Mouse (Mus musculus) retina, postnatal 1 day (tissue): ENCODE data around the gene Zfp654.
"Not testable (repeated sequence)": the region's sequence is repeated elsewhere in the genome, so short reads cannot be mapped to it uniquely, and the experiment has no call there.

ENCODE experiments used
- DNase-seq: peaks from one replicate; pipeline ENCODE4 v3.0.0-alpha.2; 2012

Zfp654 gene

DNA sequence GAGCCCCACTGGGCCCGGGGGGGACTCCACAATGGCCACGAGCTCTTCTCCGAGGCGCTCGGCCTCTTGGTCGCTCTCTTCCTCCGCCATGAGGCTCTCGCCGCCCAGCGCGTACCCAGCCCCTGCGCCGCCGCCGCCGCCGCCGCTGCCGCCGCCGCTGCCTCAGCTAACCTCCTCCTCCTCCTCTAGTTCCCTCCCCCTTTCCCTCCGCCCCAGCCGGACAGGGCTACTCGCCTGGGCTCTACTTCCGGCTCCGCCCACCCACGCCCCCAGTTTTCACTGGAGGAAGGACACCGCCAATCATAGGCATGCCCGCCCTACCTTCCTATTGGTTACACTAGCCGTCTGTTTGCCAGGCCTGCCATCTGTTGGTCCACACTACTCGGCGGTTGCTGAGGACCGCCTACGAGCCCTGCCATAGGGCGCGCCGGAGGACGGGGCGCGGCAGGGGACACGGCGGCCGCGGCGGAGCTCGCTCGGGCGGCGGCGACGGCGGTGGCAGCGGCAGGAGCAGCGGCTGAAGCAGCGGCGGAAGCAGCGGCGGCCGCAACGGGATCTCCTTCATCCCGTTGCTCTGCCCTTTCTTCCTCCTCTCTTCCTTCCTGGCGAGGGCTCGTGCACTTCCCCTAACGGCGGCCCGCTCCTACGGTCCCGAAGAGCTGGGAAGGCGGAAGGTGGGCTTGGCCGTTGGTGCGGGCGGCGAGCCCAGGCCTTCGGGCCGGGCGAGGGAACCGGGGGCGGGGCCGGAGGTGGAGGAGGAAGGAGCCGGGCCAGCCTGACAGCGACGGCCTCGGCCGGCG is at the start of gene Zfp654, which contains the start of gene Cggbp1:
TSS of gene Zfp654 (minus strand) at position 90 of the 800 bp plus-strand sequence.
TSS of gene Cggbp1 (plus strand) at position 434 of the 800 bp plus-strand sequence.
- DNase-seq, result peak; percentile 100

GRCm38 (mm10) chr16:64899084-64899483 is 47.6 kb upstream of the Zfp654 start:
- no peak for DNase-seq

- no peak for DNase-seq
These were observed 38.0 kb upstream of the Zfp654 start for GRCm38 (mm10) chr16:64889496-64889895.

DNA sequence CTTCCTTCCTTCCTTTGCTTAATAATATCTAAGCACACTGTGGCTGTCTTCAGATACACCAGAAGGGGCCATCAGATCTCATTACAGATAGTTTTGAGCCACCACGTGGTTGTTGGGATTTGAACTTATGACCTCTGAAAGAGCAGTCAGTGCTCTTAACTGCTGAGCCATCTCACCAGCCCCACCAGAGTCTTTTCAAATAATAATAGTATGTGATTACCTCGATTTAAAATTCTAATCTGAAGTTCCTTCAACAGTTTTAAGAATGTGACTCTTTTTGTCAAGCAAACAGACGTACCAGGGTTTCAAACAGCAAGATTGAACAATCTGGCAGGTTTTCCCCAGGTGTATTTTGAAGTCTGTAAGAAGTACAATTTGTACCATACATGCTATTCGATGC is 34.1 kb upstream of the Zfp654 start:
- DNase-seq, result no peak

DNA sequence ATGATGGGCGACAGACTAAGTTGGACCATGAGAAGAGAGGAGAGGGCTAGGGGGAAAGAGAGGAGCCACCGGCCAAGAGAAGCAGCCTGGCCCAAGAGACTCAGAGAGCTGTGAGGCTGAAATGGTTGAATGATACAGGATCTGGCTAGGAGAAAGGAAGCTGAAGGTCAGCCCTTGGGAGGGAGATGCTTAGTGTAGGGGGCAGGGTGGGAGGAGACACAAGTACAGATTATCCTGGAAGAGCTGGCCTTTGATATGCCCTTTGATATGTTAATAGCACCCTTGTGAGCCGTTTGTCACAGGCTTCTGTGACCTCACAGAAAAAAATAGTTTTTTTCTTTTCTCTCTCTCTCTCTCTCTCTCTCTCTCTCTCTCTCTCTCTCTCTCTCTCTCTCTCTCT is 33.7 kb upstream of the Zfp654 start:
- no peak for DNase-seq

GRCm38 (mm10) chr16:64884420-64884838 is 33.0 kb upstream of the Zfp654 start:
- DNase-seq, result peak; percentile 46

- DNase-seq, result no peak
These were observed 32.4 kb upstream of the Zfp654 start for GRCm38 (mm10) chr16:64883896-64884295.

GRCm38 (mm10) chr16:64881442-64881841 is 30.0 kb upstream of the Zfp654 start:
- DNase-seq, result no peak

- no peak for DNase-seq
These were observed 29.5 kb upstream of the Zfp654 start for GRCm38 (mm10) chr16:64880986-64881385.

DNA sequence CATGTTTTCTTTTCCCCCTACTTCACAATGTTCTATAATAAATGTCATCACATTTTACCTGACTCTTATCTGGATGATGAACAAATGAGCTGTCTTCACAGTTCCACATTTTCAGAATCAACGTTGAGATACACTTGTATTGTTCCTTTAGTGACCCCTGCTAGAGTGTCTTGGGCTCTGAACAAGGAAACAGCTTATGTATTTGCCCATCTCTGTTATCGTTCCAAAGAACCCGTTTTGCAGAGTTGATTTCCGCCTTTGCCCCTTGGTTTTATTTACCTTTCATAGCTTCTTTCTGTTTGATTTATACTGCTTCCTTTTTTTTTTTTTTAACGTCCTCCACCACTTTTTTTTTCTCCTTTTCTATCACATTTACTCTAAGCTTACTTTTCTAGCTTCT is 28.3 kb upstream of the Zfp654 start:
- DNase-seq, result no peak

GRCm38 (mm10) chr16:64878611-64879132 is 27.2 kb upstream of the Zfp654 start:
- no peak for DNase-seq

DNA sequence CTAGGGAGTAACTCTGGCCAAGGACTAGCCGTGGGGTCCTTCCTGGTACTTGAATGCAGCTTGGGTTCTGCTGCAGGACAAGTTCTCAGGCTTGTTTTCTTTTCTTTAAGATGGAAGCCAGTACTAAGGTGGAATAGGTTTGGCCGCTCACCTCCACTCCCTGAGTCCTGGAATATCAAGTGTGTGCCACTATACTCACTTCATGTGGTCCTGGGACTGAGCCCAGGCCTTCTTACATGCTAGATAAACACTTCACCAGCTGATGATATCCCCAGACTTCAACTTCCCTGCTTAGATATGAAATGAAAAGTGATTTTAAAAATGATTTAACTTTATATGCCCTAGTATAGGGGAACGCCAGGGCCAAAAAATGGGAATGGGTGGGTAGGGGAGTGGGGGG is 25.9 kb upstream of the Zfp654 start:
- no peak for DNase-seq

DNA sequence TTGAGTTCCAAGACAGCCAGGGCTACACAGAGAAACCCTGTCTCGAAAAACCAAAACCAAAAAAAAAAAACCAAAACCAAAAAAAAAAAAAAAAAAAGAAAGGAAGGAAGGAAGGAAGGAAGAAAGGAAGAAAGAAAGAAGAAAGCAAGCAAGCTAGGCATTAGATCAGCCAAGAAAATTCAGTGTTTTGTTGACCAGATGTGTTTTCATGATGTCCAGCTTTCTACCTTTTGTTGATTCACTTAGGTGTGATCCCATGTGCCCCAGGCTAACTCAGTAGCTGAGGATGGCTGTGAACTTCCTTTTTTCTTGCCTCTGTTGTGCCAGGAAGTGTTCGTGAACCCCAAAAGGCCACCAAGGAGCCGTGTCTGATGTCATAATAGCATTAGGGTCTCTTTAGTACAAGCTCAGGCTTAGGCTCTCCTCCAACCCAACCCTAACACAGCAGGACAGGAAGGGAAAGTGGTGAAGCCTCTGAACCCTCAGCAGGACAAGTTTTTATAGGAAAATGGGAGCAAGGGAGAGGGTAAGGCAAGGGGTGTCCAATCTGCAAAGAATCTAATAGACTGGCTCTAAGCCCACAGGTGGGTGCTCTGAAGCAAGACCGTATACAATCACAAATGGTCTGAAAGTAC is 25.3 kb upstream of the Zfp654 start:
- DNase-seq, result no peak

- no peak for DNase-seq
These were observed 24.4 kb upstream of the Zfp654 start for GRCm38 (mm10) chr16:64875822-64876221.

GRCm38 (mm10) chr16:64875384-64875783 is 23.9 kb upstream of the Zfp654 start:
- no peak for DNase-seq

DNA sequence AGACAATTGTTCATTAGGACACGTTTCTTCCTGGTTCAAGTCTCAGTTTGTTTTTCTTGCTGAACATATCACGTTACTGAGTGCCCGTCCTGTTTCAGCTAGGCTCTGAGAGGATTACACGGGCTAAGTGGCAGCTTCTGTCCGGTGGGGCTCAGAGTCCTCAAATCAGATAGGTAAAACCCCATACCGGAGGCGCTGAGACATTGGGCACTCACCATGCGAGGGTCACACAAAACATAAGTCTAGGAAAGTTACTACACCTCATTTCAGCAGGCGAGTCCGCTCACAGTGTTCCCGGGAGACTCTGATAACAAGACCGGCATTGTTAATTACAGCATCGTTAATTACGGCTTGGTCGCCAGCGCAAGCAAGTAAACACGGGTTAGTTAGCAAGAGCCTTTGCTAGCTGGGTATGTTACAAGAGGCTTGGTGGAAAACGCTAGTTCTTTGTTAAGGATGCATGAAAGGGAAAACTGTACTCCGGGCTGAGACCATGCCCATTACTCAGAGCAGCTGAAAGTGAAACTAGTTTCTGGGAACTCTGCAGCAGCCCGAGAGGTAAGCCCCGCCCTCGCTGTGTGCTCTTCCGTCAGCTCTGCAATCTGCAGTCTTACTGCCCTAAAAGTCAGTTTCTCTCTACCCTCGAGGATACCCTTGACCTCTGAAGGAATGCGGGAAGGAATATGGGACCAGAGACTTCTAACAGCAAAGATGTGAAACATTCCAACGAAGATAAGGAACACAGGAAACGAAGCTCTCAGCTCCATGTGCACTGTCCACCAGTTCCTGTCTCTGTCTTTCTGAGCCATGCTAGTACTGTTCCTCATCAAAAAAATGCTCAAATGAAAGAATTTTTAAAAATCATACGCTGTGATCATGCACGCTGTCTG is 22.2 kb upstream of the Zfp654 start:
- peak; percentile 84 for DNase-seq

DNA sequence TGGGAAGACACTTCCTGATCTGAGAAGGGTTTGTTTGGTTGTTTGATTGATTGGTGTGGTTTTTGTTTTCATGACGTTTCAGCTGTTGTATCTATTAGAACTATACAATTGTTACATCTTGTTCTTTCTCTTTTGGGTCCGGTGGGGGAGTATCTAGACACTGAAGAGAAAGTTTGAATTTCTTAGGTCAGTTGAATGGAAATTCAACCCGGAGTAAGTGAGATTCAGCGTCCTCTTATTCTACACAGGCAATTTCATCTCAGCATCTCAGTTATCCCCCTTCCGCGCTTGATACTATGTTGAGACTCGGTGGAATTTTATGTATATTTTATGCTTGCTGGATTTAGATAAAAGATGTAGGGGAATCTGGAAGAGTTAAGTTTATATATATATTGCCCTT is 21.4 kb upstream of the Zfp654 start:
- peak; percentile 16 for DNase-seq

DNA sequence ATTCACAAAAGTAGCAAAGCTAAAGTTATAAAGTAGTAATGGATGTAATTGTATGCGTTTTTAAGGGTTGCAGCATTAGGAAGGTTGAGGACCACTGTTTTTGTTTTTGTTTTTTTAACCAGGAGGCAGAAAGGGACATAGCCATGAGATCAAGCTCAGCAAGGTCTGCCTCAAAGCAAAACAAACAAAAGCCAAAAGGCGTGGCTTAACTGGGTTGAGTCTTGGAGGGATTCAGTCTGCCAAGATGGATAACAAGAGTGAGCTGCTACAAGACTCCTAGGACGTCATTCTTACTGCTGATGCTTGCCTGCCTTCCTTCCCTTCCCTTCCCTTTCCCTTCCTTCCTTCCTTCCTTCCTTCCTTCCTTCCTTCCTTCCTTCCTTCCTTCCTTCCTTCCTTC is 20.8 kb upstream of the Zfp654 start:
- peak; percentile 29 for DNase-seq

DNA sequence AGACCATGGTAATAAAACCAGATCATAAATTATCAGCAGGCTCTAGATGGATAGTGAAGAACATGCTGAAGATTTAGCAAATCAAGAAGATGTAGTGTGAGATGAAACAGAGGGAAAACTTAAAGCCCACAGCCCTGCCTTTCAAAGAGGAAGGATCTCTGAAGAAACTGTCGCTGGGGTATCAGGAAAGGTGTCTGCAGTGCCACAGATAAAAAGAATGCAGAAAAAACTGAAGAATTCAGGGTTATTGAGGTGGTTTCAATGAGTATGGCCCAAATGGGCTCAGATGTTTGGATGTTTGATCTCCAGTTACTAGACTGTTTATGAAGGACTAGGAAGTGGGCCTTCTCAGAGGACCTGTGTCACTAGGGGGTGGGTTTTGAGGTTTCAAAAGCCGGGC is 18.2 kb upstream of the Zfp654 start:
- no peak for DNase-seq

- no peak for DNase-seq
These were observed 17.2 kb upstream of the Zfp654 start for GRCm38 (mm10) chr16:64868613-64869012.

DNA sequence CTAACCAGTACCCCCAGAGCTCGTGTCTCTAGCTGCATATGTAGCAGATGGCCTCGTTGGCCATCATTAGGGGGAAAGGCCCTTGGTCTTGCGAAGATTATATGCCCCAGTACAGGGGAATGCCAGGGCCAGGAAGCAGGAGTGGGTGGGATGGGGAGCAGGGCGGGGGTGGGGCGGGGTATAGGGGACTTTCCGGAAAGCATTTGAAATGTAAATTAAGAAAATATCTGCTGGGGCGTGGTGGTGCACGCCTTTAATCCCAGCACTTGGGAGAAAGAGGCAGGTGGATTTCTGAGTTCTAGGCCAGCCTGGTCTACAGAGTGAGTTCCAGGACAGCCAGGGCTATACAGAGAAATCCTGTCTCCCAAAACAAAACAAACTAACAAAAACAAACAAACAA is 14.4 kb upstream of the Zfp654 start:
- not testable (repeated sequence) for DNase-seq

- no peak for DNase-seq
These were observed 5.5 kb upstream of the Zfp654 start for GRCm38 (mm10) chr16:64856946-64857345.

DNA sequence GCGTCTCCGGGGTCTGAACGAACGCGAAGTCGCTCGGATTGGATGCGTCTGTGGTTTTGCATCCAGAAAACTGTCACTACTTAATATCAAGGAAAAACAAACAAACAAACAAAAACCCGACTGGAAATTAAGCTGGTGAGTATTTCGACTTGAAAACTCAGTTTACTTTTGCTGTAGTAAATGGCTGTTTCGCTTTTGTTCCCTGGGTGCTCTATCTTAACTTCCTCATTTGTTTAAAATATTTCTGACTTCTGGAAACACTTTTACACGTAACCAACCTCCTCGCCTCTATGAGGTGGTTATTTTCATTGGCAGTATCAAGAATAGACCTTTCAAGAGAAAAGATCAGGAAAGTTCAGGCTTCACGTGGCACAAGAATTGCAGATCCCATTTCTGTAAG is 1.4 kb upstream of the Zfp654 start:
- DNase-seq, result no peak
